Mouse (Mus musculus) neural tube, embryonic 10.5 days (tissue): ENCODE measurements around the gene Ubn2.
"Not testable (repeated sequence)": the region's sequence is repeated elsewhere in the genome, so short reads cannot be mapped to it uniquely, and the experiment has no call there.

Experiments
- DNase-seq: peaks from one replicate; pipeline ENCODE4 v3.0.0-alpha.2; 2017; ENCODE audit warnings: low spot score; ENCODE audit errors: extremely low spot score

Gene Ubn2

GRCm38 (mm10) chr6:38533428-38534405 lies 100.0 kb downstream of the Ubn2 start, which contains the start of gene Fmc1:
TSS of gene Fmc1 (plus strand) at chr6:38533502.
- peak; percentile 96 for DNase-seq

GRCm38 (mm10) chr6:38534640-38535365 lies 101.1 kb downstream of the Ubn2 start:
- peak; percentile 100 for DNase-seq

GRCm38 (mm10) chr6:38535366-38535690 lies 101.6 kb downstream of the Ubn2 start:
- no peak for DNase-seq

DNA sequence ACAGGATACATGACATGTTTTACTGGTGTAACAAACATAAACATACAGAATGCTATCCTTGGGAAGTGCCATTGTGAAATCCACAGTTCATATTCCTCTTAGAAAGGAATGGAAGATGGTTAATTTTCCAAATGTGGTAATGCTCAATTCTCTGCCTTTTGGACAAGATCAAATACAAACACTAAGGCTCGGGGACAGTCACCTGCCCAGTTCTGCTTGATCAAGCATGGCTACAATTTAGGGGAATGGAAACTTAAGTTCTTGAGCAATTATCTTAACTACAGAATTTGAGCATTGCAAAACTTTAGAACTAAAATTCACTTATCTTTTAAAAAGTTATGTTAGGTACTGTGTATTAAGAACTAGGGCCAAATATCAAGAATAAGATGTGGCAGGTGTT lies 102.0 kb downstream of the Ubn2 start:
- DNase-seq, result no peak

GRCm38 (mm10) chr6:38544141-38544540 lies 110.4 kb downstream of the Ubn2 start:
- DNase-seq, result not testable (repeated sequence)

- not testable (repeated sequence) for DNase-seq
Observed at GRCm38 (mm10) chr6:38547005-38547404, 113.3 kb downstream of the Ubn2 start.

DNA sequence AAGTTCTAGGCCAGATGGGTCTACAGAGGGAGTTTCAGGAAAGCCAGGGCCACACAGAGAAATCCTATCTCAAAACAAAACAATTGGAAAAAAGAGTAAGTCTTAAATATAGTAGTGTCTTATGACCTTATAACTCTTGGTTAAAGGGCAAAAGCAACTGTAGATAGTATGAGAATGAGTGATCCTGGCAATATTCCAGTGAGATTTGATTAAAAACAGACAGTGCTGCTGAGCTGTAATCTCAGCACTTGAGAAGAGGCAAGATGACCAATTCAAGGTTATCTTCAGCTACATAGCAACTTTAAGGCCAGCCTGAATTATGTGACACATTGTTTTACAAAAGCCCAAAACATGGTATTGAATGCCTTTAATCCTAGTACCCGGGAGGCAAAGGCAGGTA lies 114.0 kb downstream of the Ubn2 start:
- no peak for DNase-seq

GRCm38 (mm10) chr6:38548595-38548994 lies 114.8 kb downstream of the Ubn2 start:
- DNase-seq, result not testable (repeated sequence)

DNA sequence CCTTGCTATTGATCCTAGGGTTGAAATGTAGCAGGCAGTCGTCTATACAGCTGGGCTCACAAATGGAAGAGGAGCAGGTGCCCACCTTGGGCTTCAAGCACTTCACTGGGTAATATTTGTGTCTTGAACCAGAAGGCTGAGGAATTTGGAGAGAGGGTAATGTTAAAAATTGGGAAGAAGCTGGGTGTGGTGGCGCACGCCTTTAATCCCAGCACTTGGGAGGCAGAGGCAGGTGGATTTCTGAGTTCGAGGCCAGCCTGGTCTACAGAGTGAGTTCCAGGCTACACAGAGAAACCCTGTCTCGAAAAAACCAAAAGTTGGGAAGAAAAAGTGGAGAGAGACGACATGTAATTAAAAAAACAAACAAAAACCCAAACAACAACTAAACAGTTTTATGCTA lies 116.1 kb downstream of the Ubn2 start:
- DNase-seq, result not testable (repeated sequence)

GRCm38 (mm10) chr6:38550250-38551061 lies 116.7 kb downstream of the Ubn2 start:
- no peak for DNase-seq

GRCm38 (mm10) chr6:38551062-38551988 lies 117.6 kb downstream of the Ubn2 start, which contains the start of gene Luc7l2:
TSS of gene Luc7l2 (plus strand) at chr6:38551334.
- DNase-seq, result peak; percentile 95

DNA sequence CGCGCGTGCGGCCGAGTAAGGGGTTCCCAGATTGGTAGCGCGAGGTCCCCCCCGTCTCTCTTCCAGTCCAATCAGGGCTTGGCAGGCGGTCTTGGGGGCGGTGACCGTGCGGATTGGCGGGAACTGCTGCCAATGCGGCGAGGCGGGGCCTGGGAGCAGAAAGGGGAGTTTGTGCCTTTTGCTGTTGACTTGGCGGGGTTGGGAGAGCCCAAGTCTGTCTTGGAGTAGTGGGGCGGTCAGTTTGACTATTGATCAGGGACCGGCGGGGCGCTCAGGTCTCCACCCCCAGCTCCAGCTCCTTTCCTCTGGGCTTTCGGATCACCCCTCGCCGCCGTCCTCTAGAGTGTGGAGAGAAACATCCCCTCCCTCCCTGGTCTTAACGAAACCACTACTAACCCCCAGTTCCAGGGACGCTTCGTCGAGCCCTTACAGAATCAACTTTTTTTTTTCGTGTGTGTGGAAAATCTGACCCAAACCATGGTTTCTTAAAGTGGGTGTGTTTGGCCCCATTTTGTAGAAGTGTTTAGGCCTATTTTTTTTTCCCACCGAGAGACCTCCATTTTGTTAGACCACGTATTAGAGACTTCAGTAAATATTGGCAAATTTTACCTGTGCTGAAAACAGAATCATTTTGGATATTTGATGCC lies 118.4 kb downstream of the Ubn2 start:
- peak; percentile 96 for DNase-seq

DNA sequence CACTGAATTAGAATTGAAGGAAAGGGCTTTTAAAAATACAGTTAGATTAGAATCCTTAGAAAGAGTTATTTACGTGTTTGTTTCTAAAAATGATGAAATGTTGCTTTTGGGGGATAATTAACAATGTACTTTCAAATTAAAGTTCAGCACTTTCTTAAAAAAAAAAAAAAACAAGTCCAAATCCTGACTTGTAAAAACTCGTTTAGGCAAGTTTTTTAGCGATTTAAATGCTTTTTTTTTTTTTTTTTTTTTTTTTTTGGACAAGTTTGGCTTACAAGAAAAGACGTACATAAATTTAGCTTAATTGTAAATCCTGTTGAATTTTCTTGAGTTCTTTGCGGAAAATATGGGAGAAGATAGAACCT lies 118.9 kb downstream of the Ubn2 start:
- DNase-seq, result no peak
